Mouse (Mus musculus) kidney, embryonic 14.5 days (tissue): ENCODE results near the gene Rbm18. TPM values are rescaled to one million over a fixed set of nuclear protein-coding genes. Genes with fewer than 3 reads are reported as not detected.
"Not testable (repeated sequence)": the region's sequence is repeated elsewhere in the genome, so short reads cannot be mapped to it uniquely, and the experiment has no call there.

Experiments
- ATAC-seq: fragments of 200-750 bp; cut with Nextera tagmentation; 2 replicates; pipeline ENCODE4 v1.8.0; 2017; ENCODE audit warnings: moderate number of reproducible peaks, mild to moderate bottlenecking, moderate TSS enrichment, moderate library complexity; ENCODE audit not compliant: low FRiP score, low TSS enrichment
- H3K27ac ChIP-seq: fragments of 300-500 bp; sonication (generic); 2 replicates; pipeline ENCODE4 v1.5.1; 2014; ENCODE audit warnings: low read depth, mild to moderate bottlenecking, low read length, moderate library complexity, mixed read lengths
- H3K27me3 ChIP-seq: fragments of 300-500 bp; sonication (generic); 2 replicates; pipeline ENCODE4 v1.6.1; 2014; ENCODE audit warnings: mild to moderate bottlenecking, low read length; ENCODE audit not compliant: control insufficient read depth, insufficient read depth
- H3K36me3 ChIP-seq: fragments of 300-500 bp; sonication (generic); 2 replicates; pipeline ENCODE4 v1.6.1; 2014; ENCODE audit warnings: low read length, mixed read lengths; ENCODE audit not compliant: control insufficient read depth, insufficient read depth
- H3K4me1 ChIP-seq: fragments of 300-500 bp; sonication (generic); 2 replicates; pipeline ENCODE4 v1.6.1; 2014; ENCODE audit warnings: low read length, mixed read lengths; ENCODE audit not compliant: control insufficient read depth, insufficient read depth
- H3K4me2 ChIP-seq: fragments of 300-500 bp; sonication (generic); replicated peaks from 2 replicates; pipeline ENCODE4 v1.6.1; 2014; ENCODE audit warnings: low read depth, mild to moderate bottlenecking, low read length
- H3K4me3 ChIP-seq: fragments of 300-500 bp; sonication (generic); 2 replicates; pipeline ENCODE4 v1.5.1; 2014; ENCODE audit warnings: mild to moderate bottlenecking, low read length
- H3K9ac ChIP-seq: fragments of 300-500 bp; sonication (generic); 2 replicates; pipeline ENCODE4 v1.6.1; 2014; ENCODE audit warnings: low read depth, mild to moderate bottlenecking, low read length, moderate library complexity
- H3K9me3 ChIP-seq: fragments of 300-500 bp; sonication (generic); 2 replicates; pipeline ENCODE4 v1.6.1; 2016; ENCODE audit warnings: low read length; ENCODE audit not compliant: control insufficient read depth
- WGBS: fragments of 180-500 bp; shearing (Covaris S2); extraction: QIAGEN DNeasy Blood & Tissue Kit; methylation state at CpG from one replicate; pipeline ENCODE4 v1.1.7; 2014; 5-methylcytosine and 5-hydroxymethylcytosine counted together
- polyA plus RNA-seq: library from polyadenylated mRNA; unstranded; fragments of >200 nt; fragmentation: Nextera tagmentation; extraction: Ambion mirVana; gene quantifications from 2 replicates; pipeline ENCODE4 v1.2.1, GENCODE M21; 2014

The Rbm18 gene
- polyA plus RNA-seq = 62.1 and 77.1 TPM in 2 replicates

- under 1% methylated on average over 50 of the region's 50 CpGs for WGBS
- ATAC-seq = peak; percentile 96
- H3K9me3 ChIP-seq = no peaks in the 10 kb centered on the region
Measured at GRCm38 (mm10) chr2:36136300-36136941, at the start of gene Rbm18, which contains the start of gene Mrrf. Rbm18 (minus strand) TSS chr2:36136773. Mrrf (plus strand) TSS chr2:36136389.

GRCm38 (mm10) chr2:36184876-36185275 is 48.3 kb upstream of the Rbm18 start:
- 46% methylated on average over 6 of the region's 6 CpGs for WGBS
- Histone ChIP-seq H3K27me3 (no peaks in the 10 kb centered on the region), H3K9me3 (no peaks in the 10 kb centered on the region), H3K4me1 (no peaks in the 10 kb centered on the region; the same call in 1 of the 2 replicates), H3K27ac (peak overlapping the region; percentile 65; the same call in 1 of the 2 replicates), H3K4me2 (no peak overlapping the region), H3K9ac (peak overlapping the region; percentile 23; the same call in 1 of the 2 replicates), H3K36me3 (0 out of 2 replicates have a peak, but pooled peaks cover 1% of the 10 kb centered on the region), H3K4me3 (no peak overlapping the region)
- ATAC-seq = no peak

More at GRCm38 (mm10) chr2:36136300-36136941, at the start of gene Rbm18, which contains the start of gene Mrrf:
- peak within 1 kb of the TSS; percentile 77 for H3K4me2 ChIP-seq
- H3K27me3 ChIP-seq = no peaks in the 10 kb centered on the region
- peak within 1 kb of the TSS; percentile 82 for H3K4me3 ChIP-seq
- H3K27ac ChIP-seq = peak within 1 kb of the TSS; percentile 88
- H3K4me1 ChIP-seq = peaks cover 7% of the 10 kb centered on the region; the same call in 1 of the 2 replicates
- peak within 1 kb of the TSS; percentile 80 for H3K9ac ChIP-seq
- H3K36me3 ChIP-seq = peaks cover 29% of the 10 kb centered on the region

- Histone ChIP-seq H3K9me3 (no peaks in the 10 kb centered on the region), H3K4me3 (no peak overlapping the region), H3K4me2 (no peak overlapping the region), H3K9ac (no peak overlapping the region), H3K36me3 (0 out of 2 replicates have a peak, but pooled peaks cover 3% of the 10 kb centered on the region), H3K27ac (no peak overlapping the region), H3K4me1 (no peaks in the 10 kb centered on the region; the same call in 1 of the 2 replicates), H3K27me3 (no peaks in the 10 kb centered on the region)
- ATAC-seq = no peak
- 81% methylated on average over 2 of the region's 2 CpGs for WGBS
Measured at GRCm38 (mm10) chr2:36184192-36184591, 47.6 kb upstream of the Rbm18 start.

GRCm38 (mm10) chr2:36183278-36183677 is 46.7 kb upstream of the Rbm18 start:
- WGBS = 86% methylated on average over 2 of the region's 2 CpGs
- no peaks in the 10 kb centered on the region for H3K9me3 ChIP-seq
- H3K4me1 ChIP-seq = no peaks in the 10 kb centered on the region; the same call in 1 of the 2 replicates
- no peak overlapping the region for H3K4me2 ChIP-seq
- no peak overlapping the region for H3K27ac ChIP-seq
- H3K4me3 ChIP-seq = no peak overlapping the region
- H3K36me3 ChIP-seq = peaks cover 5% of the 10 kb centered on the region; the same call in 1 of the 2 replicates
- no peak overlapping the region for H3K9ac ChIP-seq
- no peak for ATAC-seq
- H3K27me3 ChIP-seq = no peaks in the 10 kb centered on the region

- WGBS = 83% methylated on average over 4 of the region's 4 CpGs
- H3K36me3 ChIP-seq = peaks cover 11% of the 10 kb centered on the region; the same call in 1 of the 2 replicates
- not testable (repeated sequence) for H3K4me3 ChIP-seq, H3K4me1 ChIP-seq, H3K4me2 ChIP-seq, H3K27ac ChIP-seq, H3K27me3 ChIP-seq, H3K9me3 ChIP-seq, H3K9ac ChIP-seq, ATAC-seq
Measured at GRCm38 (mm10) chr2:36181587-36182368, 45.2 kb upstream of the Rbm18 start.

GRCm38 (mm10) chr2:36179487-36179886 is 42.9 kb upstream of the Rbm18 start:
- Histone ChIP-seq H3K4me1 (no peaks in the 10 kb centered on the region; the same call in 1 of the 2 replicates), H3K9ac (no peak overlapping the region), H3K4me2 (no peak overlapping the region), H3K27ac (no peak overlapping the region), H3K36me3 (peaks cover 11% of the 10 kb centered on the region; the same call in 1 of the 2 replicates), H3K27me3 (no peaks in the 10 kb centered on the region), H3K9me3 (no peaks in the 10 kb centered on the region), H3K4me3 (no peak overlapping the region)
- WGBS = 75% methylated on average over 3 of the region's 3 CpGs
- ATAC-seq = no peak

- Histone ChIP-seq H3K4me2 (no peak overlapping the region), H3K4me1 (no peaks in the 10 kb centered on the region), H3K9me3 (no peaks in the 10 kb centered on the region), H3K27ac (no peak overlapping the region), H3K27me3 (no peaks in the 10 kb centered on the region), H3K36me3 (peaks cover 5% of the 10 kb centered on the region; the same call in 1 of the 2 replicates), H3K9ac (no peak overlapping the region), H3K4me3 (no peak overlapping the region)
- ATAC-seq = no peak
- WGBS = 58% methylated on average over 3 of the region's 3 CpGs
Measured at GRCm38 (mm10) chr2:36172574-36172973, 36.0 kb upstream of the Rbm18 start.

GRCm38 (mm10) chr2:36172136-36172535 is 35.6 kb upstream of the Rbm18 start:
- no peak for ATAC-seq

More at GRCm38 (mm10) chr2:36172136-36172535, 35.6 kb upstream of the Rbm18 start:
- H3K27ac ChIP-seq = no peak overlapping the region
- no peak overlapping the region for H3K4me2 ChIP-seq
- no peaks in the 10 kb centered on the region for H3K27me3 ChIP-seq
- no peaks in the 10 kb centered on the region for H3K9me3 ChIP-seq
- H3K9ac ChIP-seq = no peak overlapping the region
- 74% methylated on average over 4 of the region's 4 CpGs for WGBS
- peaks cover under 1% of the 10 kb centered on the region; the same call in 1 of the 2 replicates for H3K36me3 ChIP-seq
- H3K4me3 ChIP-seq = no peak overlapping the region
- no peaks in the 10 kb centered on the region for H3K4me1 ChIP-seq
